Mouse (Mus musculus): ENCODE measurements around the gene Map2k3.

GRCm38 (mm10) chr11:60954255-60955104 is 22.6 kb downstream of the Map2k3 start:
- TF ChIP-seq CTCF (IDR thresholded peaks at IDR 0.05; ENCODE audit: borderline replicate concordance, insufficient read depth, low read depth, low read length) (no peak), POLR2A (IDR thresholded peaks at IDR 0.05; ENCODE audit: borderline replicate concordance, insufficient read depth, low read length) (no peak)
